ENCODE assay signal across 18 mouse cellular contexts in the genomic region with DNA sequence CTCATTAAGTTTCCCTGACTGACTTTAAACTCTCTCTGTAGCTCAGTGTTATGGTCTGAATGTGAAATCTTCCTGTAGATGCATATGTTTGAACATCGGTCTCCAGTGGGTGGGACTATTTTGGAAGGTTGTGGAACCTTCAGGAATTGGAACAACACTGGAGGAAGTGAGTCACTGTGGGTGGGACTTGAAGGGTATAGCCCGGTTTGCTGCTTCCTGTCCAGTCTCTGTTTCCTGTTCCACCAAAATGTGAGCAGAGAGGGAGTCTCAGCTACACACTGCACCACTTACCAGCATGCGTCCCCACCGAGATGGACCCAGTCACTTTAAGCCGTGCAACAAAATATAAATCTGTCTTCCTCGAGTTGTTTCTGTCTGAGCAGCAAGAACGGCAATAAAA.
DNase-seq lines count a peak whose midpoint lies in the region; ATAC-seq and TF ChIP-seq lines count a peak whose summit lies in the region.
"Had no signal": no experiment of that assay in that cellular context is flagged by ENCODE, and none has a peak within 500 bp of the region (broad histone marks: within the 10 kb centered on the region; RNA-seq: fewer than 3 reads in every experiment).

No protein-coding gene starts in this region.

- WGBS in lung, embryonic 14.5 days, result 84% methylated on average over 7 of the region's 7 CpGs
- WGBS in lung, adult 2 months, result 63% methylated on average over 7 of the region's 7 CpGs
- WGBS in forebrain, embryonic 13.5 days, result 94% methylated on average over 7 of the region's 7 CpGs

- no peak overlapping the region for H3K27ac ChIP-seq in lung, embryonic 14.5 days (ENCODE audit: low read depth)
- H3K27ac ChIP-seq in forebrain, embryonic 13.5 days, result no peak overlapping the region
- H3K27ac ChIP-seq: embryonic facial prominence, embryonic 10.5 days; layer of hippocampus, adult 2 months; liver, embryonic 12.5 days had no signal

- TF ChIP-seq POLR2A in lung, adult 2 months (IDR thresholded peaks at IDR 0.05; ENCODE audit: borderline replicate concordance, extremely low read depth, low read depth, low read length), result no peak

- no peaks in the 10 kb centered on the region for H3K36me3 ChIP-seq in lung, embryonic 14.5 days (ENCODE audit: insufficient read depth)
- H3K36me3 ChIP-seq in forebrain, embryonic 13.5 days (ENCODE audit: poor library complexity, severe bottlenecking), result no peaks in the 10 kb centered on the region
- H3K36me3 ChIP-seq: embryonic facial prominence, embryonic 10.5 days; liver, embryonic 12.5 days had no signal

- H3K27me3 ChIP-seq in lung, embryonic 14.5 days (ENCODE audit: insufficient read depth, low read length), result no peaks in the 10 kb centered on the region
- H3K27me3 ChIP-seq in forebrain, embryonic 13.5 days, result no peaks in the 10 kb centered on the region
- H3K27me3 ChIP-seq: liver, embryonic 12.5 days; Patski had no signal

- 0 out of 2 replicates have a peak, but pooled peaks cover 3% of the 10 kb centered on the region for H3K9me3 ChIP-seq in lung, embryonic 14.5 days (ENCODE audit: low read depth, low read length)
- no peaks in the 10 kb centered on the region for H3K9me3 ChIP-seq in forebrain, embryonic 13.5 days (replicated peaks)
- H3K9me3 ChIP-seq: liver, embryonic 12.5 days had no signal

- no peak for TF ChIP-seq CTCF in lung, embryonic 14.5 days (IDR thresholded peaks at IDR 0.05; ENCODE audit: low read depth)
- TF ChIP-seq CTCF in lung, adult 2 months (IDR thresholded peaks at IDR 0.05; ENCODE audit: insufficient read depth, low read length), result no peak

- no peak overlapping the region for H3K4me2 ChIP-seq in lung, embryonic 14.5 days
- H3K4me2 ChIP-seq in forebrain, embryonic 13.5 days, result no peak overlapping the region
- H3K4me2 ChIP-seq: liver, embryonic 12.5 days; midbrain, embryonic 11.5 days had no signal

- DNase-seq in lung, embryonic 14.5 days, result peak; percentile 50
- DNase-seq in lung, adult 2 months, result no peak
- peak; percentile 25 for DNase-seq in CD4-positive helper T cell, adult 2 months (ENCODE audit: low read depth, low spot score)
- peak; percentile 70 for DNase-seq in ZHBTc4 (ENCODE audit: low read depth, low spot score)
- no peak for DNase-seq in cerebellum, adult 11 months
- no peak for DNase-seq in adrenal gland, adult 8-10 months
- DNase-seq: cerebellum, postnatal 14 days; heart, adult 11 months; heart, postnatal 4 days; left cerebral cortex, postnatal 4 days had no signal

- no peaks in the 10 kb centered on the region for H3K4me1 ChIP-seq in lung, embryonic 14.5 days (ENCODE audit: insufficient read depth)
- H3K4me1 ChIP-seq in lung, adult 2 months (ENCODE audit: control insufficient read depth, insufficient read depth, low read length), result peaks cover 5% of the 10 kb centered on the region; the same call in 1 of the 2 replicates
- H3K4me1 ChIP-seq in forebrain, embryonic 13.5 days, result no peaks in the 10 kb centered on the region
- H3K4me1 ChIP-seq: liver, embryonic 12.5 days had no signal

- ATAC-seq in lung, embryonic 14.5 days (ENCODE audit: insufficient read depth), result no peak
- peak; percentile 44; the same call in 1 of the 2 replicates for ATAC-seq in megakaryocyte progenitor cell, adult 5-6 weeks (replicated peaks; ENCODE audit: poor library complexity)
- no peak for ATAC-seq in forebrain, embryonic 13.5 days
- ATAC-seq: forebrain, embryonic 14.5 days; liver, embryonic 12.5 days had no signal

- H3K9ac ChIP-seq in lung, embryonic 14.5 days, result no peak overlapping the region
- H3K9ac ChIP-seq in forebrain, embryonic 13.5 days, result no peak overlapping the region
- H3K9ac ChIP-seq: liver, embryonic 12.5 days had no signal

- no peak overlapping the region for H3K4me3 ChIP-seq in lung, embryonic 14.5 days (ENCODE audit: low read depth, low read length)
- H3K4me3 ChIP-seq in lung, adult 2 months (replicated peaks; ENCODE audit: extremely low read depth, low read depth, low read length), result no peak overlapping the region
- no peak overlapping the region for H3K4me3 ChIP-seq in forebrain, embryonic 13.5 days
- H3K4me3 ChIP-seq: embryonic facial prominence, embryonic 10.5 days; layer of hippocampus, adult 2 months; liver, embryonic 12.5 days had no signal

Comparison
In these comparisons a context has a peak if more than half of its experiments do, and no peak if none do; other contexts are left out.
1. DNase-seq: peak in lung, embryonic 14.5 days (single experiment), CD4-positive helper T cell, adult 2 months (single experiment) and ZHBTc4 (single experiment); none in lung, adult 2 months (single experiment), cerebellum, adult 11 months (single experiment) and adrenal gland, adult 8-10 months (single experiment).